Mouse (Mus musculus): ENCODE measurements around the gene Rbm25. TPM values are rescaled to one million over a fixed set of nuclear protein-coding genes. Genes with fewer than 3 reads are reported as not detected.

The Rbm25 gene
- total RNA-seq, 4 experiments from 2014 or later = 70.8 to 172 (median 109) TPM

Other genes with a start within 250 kb of the Rbm25 start
- 10 to 100 TPM in 1 of 4 experiments, 1 to 10 TPM in 3; 6.9 to 14.2 (median 9.4) TPM for gene Dpf3, start 143.5 kb upstream of the Rbm25 start, total RNA-seq (2022)
- gene Dcaf4, start 110.8 kb upstream of the Rbm25 start, total RNA-seq (2022) = 10 to 100 TPM; 43.6 to 85.3 (median 57.4) TPM
- 10 to 100 TPM; 37.5 to 56.6 (median 46.0) TPM for gene Zfyve1, start 34.0 kb upstream of the Rbm25 start, total RNA-seq (2022)
- gene Psen1, start 56.9 kb downstream of the Rbm25 start, total RNA-seq (2022) = 10 to 100 TPM; 71.4 to 81.3 (median 73.0) TPM
- 1 to 10 TPM; 2.4 to 4.1 (median 3.2) TPM for gene Papln, start 132.4 kb downstream of the Rbm25 start, total RNA-seq (2022)

All from adrenal gland, adult 8-10 months (tissue).